Mouse (Mus musculus) duodenum, adult 2 months (tissue): Measurements from ENCODE around the gene Tmem248. TPM values are rescaled to one million over a fixed set of nuclear protein-coding genes. Genes with fewer than 3 reads are reported as not detected.

ENCODE experiments used
- polyA plus RNA-seq: library from polyadenylated mRNA; depleted of rRNA; stranded (reverse); fragments of >200 nt; gene quantifications from 2 replicates; pipeline ENCODE4 v1.2.3, GENCODE M21; 2012; ENCODE audit warnings: low replicate concordance; rRNA removed

Gene Tmem248
- polyA plus RNA-seq: 24.5 and 27.0 TPM in 2 replicates

DNA sequence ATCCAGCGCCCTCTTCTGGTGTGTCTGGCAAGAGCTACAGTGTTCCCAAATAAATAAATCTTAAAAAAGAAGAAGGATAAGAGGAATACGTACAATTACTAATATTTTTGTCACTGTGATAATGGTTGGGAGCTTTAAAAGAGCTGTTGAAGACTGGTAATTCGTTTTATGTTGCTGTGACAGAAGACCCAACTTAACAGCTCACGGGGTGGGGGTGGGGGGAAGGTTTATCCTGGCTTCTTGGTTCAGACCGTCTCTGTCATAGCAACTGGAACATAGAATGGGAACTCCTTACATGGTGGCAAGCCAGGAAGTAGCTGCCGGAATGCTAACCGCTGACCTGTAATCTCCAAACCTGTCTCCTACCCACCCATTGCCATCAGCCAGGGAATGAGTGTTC is at the start of gene Tmem248:
Gene Tmem248, plus strand, starts transcription at position 301 of the 400 bp plus-strand sequence.

DNA sequence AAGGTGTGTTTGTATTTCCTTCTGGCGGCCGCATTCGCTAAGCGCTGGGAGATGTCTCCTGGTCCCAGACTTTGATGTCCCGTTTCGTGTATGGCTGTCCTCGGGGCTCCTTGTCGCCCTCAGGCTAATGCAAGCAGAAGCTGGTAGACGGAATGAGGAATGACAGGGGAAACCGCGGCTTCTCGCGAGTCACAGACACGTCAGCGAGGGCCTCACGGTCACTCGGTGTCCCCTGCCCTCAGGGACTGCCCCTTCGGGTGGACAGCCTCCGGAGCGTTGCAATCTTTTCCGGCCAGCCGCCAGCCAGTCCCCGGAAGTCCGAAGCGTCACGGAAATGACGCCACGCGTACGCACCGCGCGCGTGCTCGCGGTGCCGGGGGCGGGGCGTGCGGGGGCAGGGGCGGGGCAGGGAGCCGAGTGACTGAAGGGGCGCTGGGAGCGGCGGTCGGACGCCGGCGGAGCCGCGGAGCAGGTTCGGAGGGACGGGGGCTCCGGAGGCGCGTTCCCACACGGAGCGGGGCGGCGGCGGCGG is 45.4 kb upstream of the Tmem248 start, which contains the start of gene Rabgef1:
Gene Rabgef1, plus strand, starts transcription at position 376 of the 532 bp plus-strand sequence.

DNA sequence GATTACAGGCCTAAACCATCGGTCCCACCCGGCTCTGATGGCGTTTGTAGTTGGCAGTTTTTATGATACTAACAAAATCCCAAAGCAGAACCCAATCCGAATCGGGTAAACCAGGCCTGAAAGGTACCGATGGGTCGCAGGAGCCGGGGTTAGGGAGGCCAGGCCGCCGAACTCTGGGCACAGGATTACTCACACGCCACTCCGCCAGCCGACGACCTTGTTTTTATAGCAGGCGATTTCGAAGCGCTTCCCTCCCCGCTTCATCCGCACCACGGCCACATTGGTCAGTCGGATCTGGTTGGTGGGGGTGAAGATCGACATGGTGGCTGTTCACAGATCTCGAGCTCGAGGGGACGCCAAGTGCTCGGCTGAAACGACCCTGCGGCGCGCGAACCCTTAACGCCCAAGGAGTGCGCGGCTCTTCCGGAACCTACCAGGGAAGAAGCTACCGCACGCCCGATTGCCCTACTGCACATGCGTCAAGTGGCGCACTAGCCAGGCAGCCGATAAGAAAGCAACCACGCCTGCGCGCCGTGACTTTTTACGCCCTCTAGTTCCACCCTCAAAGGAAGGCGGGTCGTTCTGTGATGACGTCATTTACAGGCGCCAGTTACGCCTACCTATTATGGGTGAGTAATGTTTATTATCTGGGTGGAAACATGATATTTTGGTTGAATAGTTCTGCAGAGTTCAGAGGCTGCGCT is 38.3 kb downstream of the Tmem248 start, which contains the start of the genes Sbds and Tyw1:
Gene Sbds, minus strand, starts transcription at position 514 of the 704 bp plus-strand sequence.
Gene Tyw1, plus strand, starts transcription at position 603 of the 704 bp plus-strand sequence.

Other genes starting within 250 kb of the Tmem248 start
- gene Gusb, start 214.0 kb upstream of the Tmem248 start, polyA plus RNA-seq: 10.1 and 18.6 TPM in 2 replicates
- gene Asl, start 187.8 kb upstream of the Tmem248 start, polyA plus RNA-seq: 26.2 and 43.8 TPM in 2 replicates
- 3.9 and 4.3 TPM in 2 replicates for gene Crcp, start 187.8 kb upstream of the Tmem248 start, polyA plus RNA-seq
- gene Tpst1, start 143.8 kb upstream of the Tmem248 start, polyA plus RNA-seq: 6.3 and 7.4 TPM in 2 replicates
- gene Kctd7, start 72.2 kb upstream of the Tmem248 start, polyA plus RNA-seq: 1.5 and 3.0 TPM in 2 replicates
- gene Rabgef1, start 45.3 kb upstream of the Tmem248 start, polyA plus RNA-seq: 8.2 and 15.3 TPM in 2 replicates
- 19.1 and 39.9 TPM in 2 replicates for gene Sbds, start 38.4 kb downstream of the Tmem248 start, polyA plus RNA-seq
- gene Tyw1, start 38.5 kb downstream of the Tmem248 start, polyA plus RNA-seq: 4.0 and 7.3 TPM in 2 replicates
- 0.04 and 0.07 TPM in 2 replicates for gene Caln1, start 152.4 kb downstream of the Tmem248 start, polyA plus RNA-seq
- not detected in 2 replicates for gene A330070K13Rik, start 167.6 kb downstream of the Tmem248 start, polyA plus RNA-seq